Mouse (Mus musculus): ENCODE measurements at regions not wholly inside any gene's neighbourhood (a gene's known extent, or its start where the extent isn't known, plus 50 kb on each side); places are given as distances from the start of the nearest gene placed in this dataset.

GRCm38 (mm10) chrX:47330969-47331368 lies 561.8 kb downstream of the Smarca1 start:
- DNase-seq (ENCODE audit: low spot score in 2 of 2), result no peak

- peak in 1 of 2 experiments; percentile 23 for DNase-seq (ENCODE audit: low spot score in 2 of 2)
These were observed 564.0 kb downstream of the Smarca1 start for GRCm38 (mm10) chrX:47328817-47329216.

GRCm38 (mm10) chrX:47315810-47316209 lies 577.0 kb downstream of the Smarca1 start:
- no peak for DNase-seq (ENCODE audit: low spot score in 2 of 2)

- no peak for DNase-seq (ENCODE audit: low spot score in 2 of 2)
These were observed 585.6 kb downstream of the Smarca1 start for GRCm38 (mm10) chrX:47307140-47307539.

- DNase-seq (ENCODE audit: low spot score in 2 of 2), result no peak
These were observed 589.2 kb downstream of the Smarca1 start for GRCm38 (mm10) chrX:47303547-47303946.

GRCm38 (mm10) chrX:47292548-47293147 lies 600.1 kb downstream of the Smarca1 start:
- peak; percentile 39 to 56 for DNase-seq (ENCODE audit: low spot score in 2 of 2)

Data from right cerebral cortex, adult 2 months (tissue).